Mouse (Mus musculus): ENCODE measurements around the gene Fv1. TPM values are rescaled to one million over a fixed set of nuclear protein-coding genes. Genes with fewer than 3 reads are reported as not detected.

Gene Fv1
- total RNA-seq, 2 experiments from 2014 or later: 16.2 TPM; not detected in 1

Other genes with a start within 250 kb of the Fv1 start
- gene Zfp979, start 226.5 kb upstream of the Fv1 start, total RNA-seq (2014; fragmentation: Nextera tagmentation): 2.9 and 5.4 TPM in 2 replicates
- gene Zfp979, start 226.5 kb upstream of the Fv1 start, total RNA-seq (2017): 3.5 and 4.7 TPM in 2 replicates
- 0.34 TPM in 1 of 2 replicates, not detected in the other for gene Zfp534, start 166.4 kb upstream of the Fv1 start, total RNA-seq (2014; fragmentation: Nextera tagmentation)
- not detected in 2 replicates for gene Zfp534, start 166.4 kb upstream of the Fv1 start, total RNA-seq (2017)
- gene Zfp984, start 59.2 kb upstream of the Fv1 start, total RNA-seq (2014; fragmentation: Nextera tagmentation): 30.4 and 34.9 TPM in 2 replicates
- 31.6 and 37.0 TPM in 2 replicates for gene Zfp984, start 59.2 kb upstream of the Fv1 start, total RNA-seq (2017)
- gene Zfp933, start 20.6 kb upstream of the Fv1 start, total RNA-seq (2014; fragmentation: Nextera tagmentation): 15.2 and 18.2 TPM in 2 replicates
- gene Zfp933, start 20.6 kb upstream of the Fv1 start, total RNA-seq (2017): 8.5 and 10.4 TPM in 2 replicates
- 45.9 and 58.8 TPM in 2 replicates for gene Miip, start 163 bp upstream of the Fv1 start, total RNA-seq (2014; fragmentation: Nextera tagmentation)
- 33.8 and 36.0 TPM in 2 replicates for gene Miip, start 163 bp upstream of the Fv1 start, total RNA-seq (2017)
- gene Mfn2, start 35.7 kb downstream of the Fv1 start, total RNA-seq (2014; fragmentation: Nextera tagmentation): 34.4 and 38.9 TPM in 2 replicates
- 30.2 and 32.6 TPM in 2 replicates for gene Mfn2, start 35.7 kb downstream of the Fv1 start, total RNA-seq (2017)
- gene Plod1, start 67.8 kb downstream of the Fv1 start, total RNA-seq (2014; fragmentation: Nextera tagmentation): 6.7 and 7.0 TPM in 2 replicates
- 9.0 and 9.1 TPM in 2 replicates for gene Plod1, start 67.8 kb downstream of the Fv1 start, total RNA-seq (2017)
- gene 2510039O18Rik, start 71.9 kb downstream of the Fv1 start, total RNA-seq (2014; fragmentation: Nextera tagmentation): 28.6 and 32.6 TPM in 2 replicates
- 33.6 and 45.4 TPM in 2 replicates for gene 2510039O18Rik, start 71.9 kb downstream of the Fv1 start, total RNA-seq (2017)
- gene Nppb, start 116.8 kb downstream of the Fv1 start, total RNA-seq (2014; fragmentation: Nextera tagmentation): not detected in 2 replicates
- gene Nppb, start 116.8 kb downstream of the Fv1 start, total RNA-seq (2017): not detected in 2 replicates
- not detected in 2 replicates for gene Nppa, start 131.7 kb downstream of the Fv1 start, total RNA-seq (2014; fragmentation: Nextera tagmentation)
- gene Nppa, start 131.7 kb downstream of the Fv1 start, total RNA-seq (2017): not detected in 2 replicates
- gene Clcn6, start 169.8 kb downstream of the Fv1 start, total RNA-seq (2014; fragmentation: Nextera tagmentation): 7.4 and 9.1 TPM in 2 replicates
- gene Clcn6, start 169.8 kb downstream of the Fv1 start, total RNA-seq (2017): 1.3 and 4.3 TPM in 2 replicates
- 5.4 and 7.6 TPM in 2 replicates for gene Mthfr, start 170.1 kb downstream of the Fv1 start, total RNA-seq (2014; fragmentation: Nextera tagmentation)
- gene Mthfr, start 170.1 kb downstream of the Fv1 start, total RNA-seq (2017): 2.7 and 9.0 TPM in 2 replicates
- 28.5 and 30.0 TPM in 2 replicates for gene Agtrap, start 219.1 kb downstream of the Fv1 start, total RNA-seq (2014; fragmentation: Nextera tagmentation)
- gene Agtrap, start 219.1 kb downstream of the Fv1 start, total RNA-seq (2017): 28.2 and 30.8 TPM in 2 replicates